In the genomic region with DNA sequence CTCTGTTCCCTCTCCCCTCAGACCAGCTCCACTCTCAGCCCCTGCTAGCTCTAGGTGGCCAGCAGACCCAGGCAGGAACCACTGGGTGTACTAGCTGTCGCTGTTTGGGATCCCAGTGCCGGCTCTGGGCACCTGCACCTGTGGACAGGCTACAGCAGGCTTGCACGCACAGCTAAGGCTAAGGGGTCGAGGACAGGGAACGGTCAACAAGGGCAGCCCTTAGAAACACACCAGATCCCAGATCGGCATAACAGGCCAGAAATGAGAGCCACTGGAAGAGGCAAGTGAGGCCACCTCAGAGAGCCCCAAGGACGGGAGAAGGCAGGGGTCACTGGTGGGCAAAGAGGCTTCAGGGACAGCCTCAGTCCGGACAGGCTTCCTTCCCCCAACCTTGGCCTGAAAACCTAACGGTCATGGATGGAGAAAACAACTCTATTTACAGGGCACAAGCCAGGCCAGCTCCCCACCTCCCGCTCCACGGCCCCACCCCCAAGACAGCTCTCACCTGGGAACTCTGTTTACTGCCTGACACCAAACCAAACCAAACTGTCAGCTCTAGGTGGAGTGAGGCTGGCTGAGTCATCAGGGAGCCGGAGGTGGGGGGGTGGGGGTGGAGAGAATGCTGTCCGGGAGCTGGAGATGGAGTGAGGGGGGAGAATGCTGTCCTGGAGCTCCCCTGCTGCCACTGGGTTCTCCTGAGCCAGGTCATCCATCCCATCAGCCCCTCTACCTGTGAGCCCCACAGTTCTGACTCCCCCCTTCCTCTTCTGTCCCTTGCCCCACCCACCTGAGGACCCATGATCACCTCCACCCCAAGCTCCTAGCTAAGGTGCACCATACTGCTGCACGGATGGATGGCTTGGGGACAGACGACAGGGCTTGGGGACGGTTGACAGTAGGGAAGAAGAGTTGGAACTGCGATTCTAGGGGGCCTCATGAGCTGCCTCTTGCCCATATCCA, we compare ENCODE assay signal across 1 mouse cellular context.
TF ChIP-seq lines count a peak whose summit lies in the region.

No protein-coding gene starts in this region.

TF ChIP-seq in CH12.LX, 34 proteins besides CTCF, POLR2A, EP300 and RAD21:
- TF ChIP-seq SIN3A (IDR thresholded peaks at IDR 0.05; ENCODE audit: low read length), result 0 out of 2 replicates have a peak, but pooled peaks have one; percentile 30
- TF ChIP-seq ETS1 (conservative IDR thresholded peaks at IDR 0.05; ENCODE audit: low read depth, low read length), result peak; percentile 49; the same call in 1 of the 2 replicates
- peak; percentile 38 for TF ChIP-seq IRF4 (IDR thresholded peaks at IDR 0.05; ENCODE audit: low read depth, low read length)
- TF ChIP-seq BHLHE40 (IDR thresholded peaks at IDR 0.05; ENCODE audit: low read depth, low read length), result peak; percentile 21; the same call in 1 of the 2 replicates
- no peak for TF ChIP-seq ZMIZ1 (IDR thresholded peaks at IDR 0.05; ENCODE audit: low read depth, low read length)
- peak; percentile 52; the same call in 1 of the 2 replicates for TF ChIP-seq TCF12 (IDR thresholded peaks at IDR 0.05; ENCODE audit: low read depth, low read length)
- TF ChIP-seq MAX (IDR thresholded peaks at IDR 0.05; ENCODE audit: low read length), result no peak
TF ChIP-seq in CH12.LX: peak in this region for 5.
